Mouse (Mus musculus): Measurements from ENCODE around the gene Rps18. TPM values are rescaled to one million over a fixed set of nuclear protein-coding genes. Genes with fewer than 3 reads are reported as not detected.

The Rps18 gene
- polyA plus RNA-seq, 1 experiment: 584 TPM

DNA sequence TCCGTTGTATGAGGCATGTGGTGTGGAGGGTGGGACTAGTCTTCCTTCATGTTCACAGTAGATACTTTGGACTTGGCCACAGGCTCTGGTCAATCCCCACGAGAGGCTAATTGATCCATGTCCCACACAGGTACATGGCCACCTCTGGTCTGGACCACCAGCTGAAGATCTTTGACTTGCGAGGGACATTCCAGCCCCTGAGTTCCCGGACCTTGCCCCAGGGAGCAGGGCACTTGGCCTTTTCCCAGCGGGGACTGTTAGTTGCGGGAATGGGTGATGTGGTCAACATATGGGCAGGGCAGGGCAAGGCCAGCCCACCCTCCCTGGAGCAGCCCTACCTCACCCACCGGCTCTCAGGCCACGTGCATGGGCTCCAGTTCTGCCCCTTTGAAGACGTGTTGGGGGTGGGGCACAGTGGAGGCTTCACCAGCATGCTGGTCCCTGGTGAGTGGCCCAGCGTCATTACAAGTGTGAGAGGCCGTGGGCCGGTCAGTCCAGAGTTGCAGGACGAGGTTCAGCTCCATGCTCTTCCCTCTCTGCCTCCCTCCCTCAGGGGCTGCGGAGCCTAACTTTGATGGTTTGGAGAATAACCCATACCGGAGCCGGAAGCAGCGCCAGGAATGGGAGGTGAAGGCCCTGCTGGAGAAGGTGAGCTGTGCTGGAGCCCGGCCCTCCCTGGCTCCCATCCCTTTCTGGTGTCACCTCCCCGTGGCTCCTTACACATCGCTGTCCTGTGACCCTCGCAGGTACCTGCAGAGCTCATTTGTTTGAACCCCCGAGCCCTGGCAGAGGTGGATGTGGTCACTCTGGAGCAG lies 7.5 kb downstream of the Rps18 start:
- H3K4me1 ChIP-seq (replicated peaks; ENCODE audit: control insufficient read depth, insufficient read depth, low read length): peaks cover 56% of the 10 kb centered on the region
- WGBS: 86% methylated on average over 22 of the region's 22 CpGs
- TF ChIP-seq POLR2A (IDR thresholded peaks at IDR 0.05; ENCODE audit: control insufficient read depth, extremely low read depth, insufficient read depth, low read length, poor library complexity): no peak
- no peak for TF ChIP-seq CTCF (IDR thresholded peaks at IDR 0.05; ENCODE audit: borderline replicate concordance, control insufficient read depth, extremely low read depth, insufficient read depth, low read length, poor library complexity)
- no peak for DNase-seq
- peaks cover 6% of the 10 kb centered on the region; the same call in 1 of the 2 replicates for H3K36me3 ChIP-seq (ENCODE audit: control insufficient read depth, insufficient read depth, low read length)
- H3K4me3 ChIP-seq (ENCODE audit: control insufficient read depth, insufficient read depth, low read length): no peak overlapping the region
- no peaks in the 10 kb centered on the region for H3K27me3 ChIP-seq (ENCODE audit: control insufficient read depth, insufficient read depth, low read length)
- H3K27ac ChIP-seq (ENCODE audit: control insufficient read depth, insufficient read depth, low read length): peak overlapping the region; percentile 40

- no peak for TF ChIP-seq POLR2A (IDR thresholded peaks at IDR 0.05; ENCODE audit: control insufficient read depth, extremely low read depth, insufficient read depth, low read length, poor library complexity)
- no peak for TF ChIP-seq CTCF (IDR thresholded peaks at IDR 0.05; ENCODE audit: borderline replicate concordance, control insufficient read depth, extremely low read depth, insufficient read depth, low read length, poor library complexity)
- 18% methylated on average over 10 of the region's 10 CpGs for WGBS
- peak overlapping the region; percentile 73 for H3K27ac ChIP-seq (ENCODE audit: control insufficient read depth, insufficient read depth, low read length)
- no peaks in the 10 kb centered on the region; the same call in 1 of the 2 replicates for H3K36me3 ChIP-seq (ENCODE audit: control insufficient read depth, insufficient read depth, low read length)
- no peak overlapping the region for H3K4me3 ChIP-seq (ENCODE audit: control insufficient read depth, insufficient read depth, low read length)
- peaks cover 51% of the 10 kb centered on the region for H3K4me1 ChIP-seq (replicated peaks; ENCODE audit: control insufficient read depth, insufficient read depth, low read length)
- no peaks in the 10 kb centered on the region for H3K27me3 ChIP-seq (ENCODE audit: control insufficient read depth, insufficient read depth, low read length)
- DNase-seq: peak; percentile 60
Observed at GRCm38 (mm10) chr17:33947430-33948089, 8.2 kb downstream of the Rps18 start.

DNA sequence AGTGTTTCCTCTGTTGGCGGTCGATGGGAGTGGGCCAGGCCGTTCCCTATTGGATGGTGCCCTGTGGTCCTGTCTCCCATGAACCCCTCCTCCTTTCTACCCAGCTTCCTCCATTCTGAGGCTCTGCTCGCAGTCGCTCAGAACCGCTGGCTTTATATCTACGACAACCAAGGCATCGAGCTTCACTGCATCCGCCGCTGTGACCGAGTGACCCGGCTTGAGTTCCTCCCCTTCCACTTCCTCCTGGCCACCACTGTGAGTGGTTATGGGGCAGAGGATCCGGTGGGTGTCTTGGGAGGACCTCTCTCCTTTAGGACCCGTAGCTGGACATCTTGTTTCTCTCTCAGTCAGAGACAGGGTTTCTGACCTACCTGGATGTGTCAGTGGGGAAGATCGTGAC lies 12.3 kb downstream of the Rps18 start:
- no peak for DNase-seq
- Histone ChIP-seq H3K36me3 (ENCODE audit: control insufficient read depth, insufficient read depth, low read length) (no peaks in the 10 kb centered on the region), H3K4me3 (ENCODE audit: control insufficient read depth, insufficient read depth, low read length) (no peak overlapping the region), H3K27ac (ENCODE audit: control insufficient read depth, insufficient read depth, low read length) (no peak overlapping the region), H3K27me3 (ENCODE audit: control insufficient read depth, insufficient read depth, low read length) (no peaks in the 10 kb centered on the region), H3K4me1 (replicated peaks; ENCODE audit: control insufficient read depth, insufficient read depth, low read length) (peaks cover 39% of the 10 kb centered on the region)
- WGBS: 95% methylated on average over 15 of the region's 15 CpGs
- TF ChIP-seq POLR2A (IDR thresholded peaks at IDR 0.05; ENCODE audit: control insufficient read depth, extremely low read depth, insufficient read depth, low read length, poor library complexity) (no peak), CTCF (IDR thresholded peaks at IDR 0.05; ENCODE audit: borderline replicate concordance, control insufficient read depth, extremely low read depth, insufficient read depth, low read length, poor library complexity) (no peak)

- Histone ChIP-seq H3K27ac (ENCODE audit: control insufficient read depth, insufficient read depth, low read length) (no peak overlapping the region), H3K4me3 (ENCODE audit: control insufficient read depth, insufficient read depth, low read length) (peak overlapping the region; percentile 73), H3K4me1 (replicated peaks; ENCODE audit: control insufficient read depth, insufficient read depth, low read length) (peaks cover 21% of the 10 kb centered on the region), H3K36me3 (ENCODE audit: control insufficient read depth, insufficient read depth, low read length) (peaks cover 10% of the 10 kb centered on the region), H3K27me3 (ENCODE audit: control insufficient read depth, insufficient read depth, low read length) (no peaks in the 10 kb centered on the region)
- DNase-seq: no peak
- TF ChIP-seq CTCF (IDR thresholded peaks at IDR 0.05; ENCODE audit: borderline replicate concordance, control insufficient read depth, extremely low read depth, insufficient read depth, low read length, poor library complexity): no peak
- 46% methylated on average over 19 of the region's 19 CpGs for WGBS
Observed at GRCm38 (mm10) chr17:33941381-33941780, 14.4 kb downstream of the Rps18 start.

DNA sequence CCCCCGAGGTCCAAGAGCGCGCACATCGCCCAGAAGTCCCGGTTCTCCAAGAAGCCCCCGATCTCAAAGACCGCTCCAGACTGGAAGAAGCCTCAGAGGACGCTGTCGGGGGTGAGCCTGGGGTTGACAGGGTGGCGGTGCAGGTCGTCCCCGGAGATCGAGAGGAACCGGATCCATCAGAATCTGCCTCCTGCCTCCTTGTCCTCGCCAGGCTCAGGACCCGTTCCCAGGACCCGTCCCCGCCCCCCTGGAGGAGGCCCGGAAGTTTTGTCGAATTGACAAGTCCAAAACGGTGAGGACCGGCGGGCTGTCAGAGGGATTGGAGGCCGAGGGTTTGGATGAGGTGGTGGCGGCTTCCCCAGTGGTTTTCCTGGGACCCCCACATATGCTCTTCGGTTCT lies 14.8 kb downstream of the Rps18 start:
- no peak for DNase-seq
- 1% methylated on average over 26 of the region's 26 CpGs for WGBS
- TF ChIP-seq POLR2A (IDR thresholded peaks at IDR 0.05; ENCODE audit: control insufficient read depth, extremely low read depth, insufficient read depth, low read length, poor library complexity): no peak
- TF ChIP-seq CTCF (IDR thresholded peaks at IDR 0.05; ENCODE audit: borderline replicate concordance, control insufficient read depth, extremely low read depth, insufficient read depth, low read length, poor library complexity): no peak
- Histone ChIP-seq H3K4me1 (replicated peaks; ENCODE audit: control insufficient read depth, insufficient read depth, low read length) (peaks cover 20% of the 10 kb centered on the region), H3K27ac (ENCODE audit: control insufficient read depth, insufficient read depth, low read length) (no peak overlapping the region), H3K4me3 (ENCODE audit: control insufficient read depth, insufficient read depth, low read length) (peak overlapping the region; percentile 73), H3K36me3 (ENCODE audit: control insufficient read depth, insufficient read depth, low read length) (peaks cover 10% of the 10 kb centered on the region), H3K27me3 (ENCODE audit: control insufficient read depth, insufficient read depth, low read length) (no peaks in the 10 kb centered on the region)

- peak; percentile 87 for DNase-seq
- no peak for TF ChIP-seq CTCF (IDR thresholded peaks at IDR 0.05; ENCODE audit: borderline replicate concordance, control insufficient read depth, extremely low read depth, insufficient read depth, low read length, poor library complexity)
- TF ChIP-seq POLR2A (IDR thresholded peaks at IDR 0.05; ENCODE audit: control insufficient read depth, extremely low read depth, insufficient read depth, low read length, poor library complexity): 0 out of 2 replicates have a peak, but pooled peaks have one; percentile 10
- Histone ChIP-seq H3K27ac (ENCODE audit: control insufficient read depth, insufficient read depth, low read length) (no peak within 1 kb of the TSS), H3K4me1 (replicated peaks; ENCODE audit: control insufficient read depth, insufficient read depth, low read length) (peaks cover 20% of the 10 kb centered on the region), H3K36me3 (ENCODE audit: control insufficient read depth, insufficient read depth, low read length) (peaks cover 10% of the 10 kb centered on the region), H3K4me3 (ENCODE audit: control insufficient read depth, insufficient read depth, low read length) (peak within 1 kb of the TSS; percentile 73), H3K27me3 (ENCODE audit: control insufficient read depth, insufficient read depth, low read length) (no peaks in the 10 kb centered on the region)
- WGBS: under 1% methylated on average over 36 of the region's 36 CpGs
Observed at GRCm38 (mm10) chr17:33940206-33940805, 15.5 kb downstream of the Rps18 start, which contains the start of the genes Pfdn6 and Wdr46. Gene Pfdn6, minus strand, starts transcription at chr17:33940343. Gene Wdr46, plus strand, starts transcription at chr17:33940660.
